Mouse (Mus musculus): ENCODE results near the gene Lce1a2.

DNA sequence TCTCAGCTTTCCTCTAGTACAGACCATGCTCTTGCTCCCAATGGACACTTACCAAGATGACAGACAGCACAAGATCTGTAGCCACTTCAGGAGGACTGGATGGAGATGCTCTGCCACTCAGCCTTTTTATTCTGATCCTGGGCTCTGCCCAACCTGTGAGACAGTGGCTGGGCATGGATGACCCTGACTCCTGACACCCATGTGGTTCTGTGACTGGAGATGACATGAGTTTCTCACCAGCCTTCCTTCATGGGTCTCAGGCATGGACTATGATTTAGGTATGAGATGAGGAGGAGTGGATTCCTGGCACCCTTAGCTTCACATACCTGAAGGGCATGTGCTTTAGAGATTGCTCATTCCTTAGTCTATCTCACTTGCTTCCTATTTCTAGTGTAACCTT, 13.3 kb downstream of the Lce1a2 start, which contains the start of gene Lce1b:
- TF ChIP-seq CTCF (IDR thresholded peaks at IDR 0.05; ENCODE audit: control insufficient read depth, insufficient read depth, insufficient replicate concordance, low read depth, low read length) (no peak), POLR2A (IDR thresholded peaks at IDR 0.05; ENCODE audit: control insufficient read depth, low read depth, low read length) (no peak)
